Mouse (Mus musculus) CD4-positive helper T cell, adult 2 months (primary cell): ENCODE measurements around the gene Mfsd9.
A peak's percentile ranks its signal among the peaks of the same experiment; 100 is the strongest.

Experiments used
- DNase-seq: peaks from one replicate; pipeline ENCODE4 v3.0.0-alpha.2; 2012; ENCODE audit warnings: low read depth, missing footprints, low spot score

Gene Mfsd9

DNA sequence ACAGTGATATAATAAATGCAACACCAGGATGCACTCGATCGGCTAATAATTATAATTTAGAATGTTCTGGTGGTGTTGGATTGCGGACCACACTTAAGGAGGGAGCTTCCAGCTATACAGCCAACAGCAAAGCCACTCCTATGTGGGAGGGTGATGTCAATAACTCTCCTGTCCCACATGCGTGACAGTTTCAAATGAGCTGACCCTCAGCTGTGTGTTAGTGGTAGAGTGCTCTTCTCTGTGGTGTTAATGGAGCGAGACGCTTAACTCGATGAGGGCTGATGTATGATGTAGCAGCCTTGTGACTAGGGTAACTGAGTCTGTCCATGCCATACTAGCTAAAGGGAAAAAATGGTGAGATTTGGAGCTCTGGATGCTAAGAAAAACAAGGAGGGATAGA is 7.0 kb downstream of the Mfsd9 start:
- no peak for DNase-seq

DNA sequence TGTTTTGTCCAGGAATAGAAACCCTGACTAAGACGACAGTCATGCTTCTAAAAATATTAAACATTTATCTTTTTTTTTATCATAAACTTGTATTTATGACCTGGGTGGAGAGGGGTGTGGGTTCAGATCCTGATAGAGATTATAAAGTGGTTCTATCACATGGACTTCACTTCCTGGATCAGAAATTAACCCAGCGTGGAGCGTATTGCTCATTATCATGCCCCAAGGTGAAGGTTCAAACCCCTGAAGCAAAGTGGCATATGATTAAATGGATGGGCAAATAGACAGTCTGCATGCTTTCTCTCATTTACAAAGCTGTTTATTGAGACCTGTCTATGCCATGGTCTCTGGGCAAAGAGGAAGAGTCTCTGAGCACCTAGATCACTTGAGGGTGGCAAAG is 13.7 kb downstream of the Mfsd9 start:
- no peak for DNase-seq

DNA sequence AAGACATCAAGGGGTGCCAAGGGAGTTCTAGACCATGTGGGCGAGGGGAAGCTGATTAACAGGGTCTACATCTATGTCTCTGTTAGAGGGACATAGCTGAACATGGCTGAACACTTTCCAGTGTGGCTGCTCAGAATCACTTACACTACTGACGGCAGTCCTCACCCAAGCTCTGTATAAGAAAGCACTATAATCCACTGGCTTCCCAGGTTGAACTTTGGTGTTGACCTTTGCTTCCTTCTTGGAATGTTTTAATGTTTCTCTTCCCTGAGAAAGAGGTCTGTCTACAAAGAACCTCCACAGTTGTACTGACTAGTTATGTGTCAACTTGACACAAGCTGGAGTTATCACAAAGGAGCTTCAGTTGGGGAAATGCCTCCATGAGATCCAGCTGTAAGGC is 14.4 kb downstream of the Mfsd9 start:
- DNase-seq: no peak

DNA sequence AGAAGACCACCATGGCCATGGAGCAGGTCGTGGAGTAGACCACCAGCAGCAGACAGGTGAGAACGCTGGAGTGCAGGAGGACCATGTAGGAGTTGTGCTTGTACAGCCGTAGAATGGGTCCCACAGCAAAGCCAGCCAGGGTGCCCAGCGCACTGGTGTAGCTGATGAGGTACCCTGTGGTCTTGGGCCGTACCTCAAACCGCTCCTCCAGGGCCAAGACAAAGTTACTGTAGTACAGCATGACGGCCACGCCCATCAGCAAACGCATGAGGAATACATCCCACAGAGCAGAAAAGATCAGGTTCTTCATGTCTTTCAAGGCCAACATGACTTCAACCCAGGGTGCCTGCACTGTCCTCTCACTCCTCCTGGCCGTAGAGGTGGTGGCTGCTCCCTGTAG is 16.4 kb downstream of the Mfsd9 start:
- DNase-seq: no peak

DNA sequence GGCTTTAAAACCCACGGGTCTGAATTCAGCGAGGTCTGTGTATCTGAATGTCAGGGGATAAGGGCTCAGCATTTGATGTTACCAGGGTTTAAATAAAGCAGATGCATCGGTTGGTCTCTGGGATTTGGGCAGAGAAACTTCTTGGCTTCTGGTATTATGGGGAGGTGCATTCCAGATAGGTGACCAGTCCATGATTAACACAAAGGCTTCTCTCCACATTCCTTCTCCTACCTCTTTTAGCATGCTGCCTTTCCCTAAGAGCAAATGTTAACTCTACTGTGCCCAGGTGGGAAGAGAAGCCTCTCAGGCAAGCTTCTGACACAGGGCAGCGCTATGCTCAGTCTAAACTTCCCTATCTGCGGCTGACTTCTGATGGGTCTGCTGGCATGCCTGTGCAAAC is 17.3 kb downstream of the Mfsd9 start:
- DNase-seq: no peak

DNA sequence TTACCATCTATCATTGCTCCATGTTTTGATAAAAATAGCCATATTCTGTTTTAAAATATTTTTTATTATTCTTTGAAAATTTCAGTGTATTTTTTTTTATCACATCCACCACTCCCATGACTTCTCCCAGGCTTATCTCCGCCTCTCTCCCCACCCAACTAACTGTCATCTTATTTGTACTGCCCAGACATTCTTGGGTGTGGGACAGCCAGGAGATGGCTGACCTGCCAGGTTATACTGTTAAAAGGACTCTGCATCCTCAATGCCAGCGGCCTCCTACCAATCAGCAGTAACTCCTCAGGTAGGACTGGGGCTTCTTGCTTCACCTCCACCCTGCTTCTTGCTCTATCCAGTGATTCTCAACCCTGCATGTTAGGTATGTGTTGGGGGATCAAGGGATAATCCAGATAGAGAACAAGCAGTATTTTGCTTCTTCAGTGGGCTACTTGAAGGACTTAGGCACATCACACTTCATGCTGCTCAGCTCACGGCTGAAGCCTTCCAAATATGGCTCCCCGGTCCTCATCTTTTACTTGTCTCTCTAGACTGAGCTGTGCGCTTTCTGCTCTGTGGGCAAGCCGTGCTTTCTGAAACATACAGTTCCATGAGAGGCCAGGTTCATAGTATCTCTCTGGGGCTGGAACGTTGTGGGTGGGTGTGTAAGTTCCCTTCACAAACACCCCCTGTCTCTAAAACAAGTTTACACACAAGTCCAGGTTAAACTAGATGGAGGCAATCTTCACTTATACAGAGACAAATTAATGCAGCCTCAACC is 19.1 kb downstream of the Mfsd9 start:
- DNase-seq: no peak

DNA sequence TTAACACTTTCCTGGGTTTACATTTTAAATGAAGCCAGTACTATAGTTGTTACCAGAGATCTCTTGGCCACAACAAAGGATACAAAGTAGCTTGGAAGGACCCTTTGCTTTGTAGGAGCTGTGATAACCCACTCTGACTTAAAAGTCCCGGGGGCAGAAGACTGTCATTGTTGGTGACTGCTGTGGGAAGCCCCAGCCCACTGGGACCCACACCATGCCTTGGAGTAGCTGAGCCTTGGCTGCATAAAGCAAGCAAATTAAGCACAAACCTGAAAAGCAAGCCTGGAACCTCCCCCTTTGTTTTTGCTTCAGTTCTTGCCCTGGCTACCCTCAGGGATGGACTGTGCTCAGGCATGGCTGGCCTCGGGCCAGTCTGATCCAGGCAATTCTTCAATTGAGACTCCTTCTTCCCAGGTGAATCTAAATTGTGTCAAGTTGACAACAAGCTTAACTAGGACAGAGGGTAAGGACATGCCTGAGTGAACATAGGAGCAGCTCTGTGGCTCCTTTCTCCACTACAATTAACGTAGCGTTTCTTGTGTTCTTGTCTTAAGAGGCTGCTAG is 21.1 kb downstream of the Mfsd9 start:
- no peak for DNase-seq

DNA sequence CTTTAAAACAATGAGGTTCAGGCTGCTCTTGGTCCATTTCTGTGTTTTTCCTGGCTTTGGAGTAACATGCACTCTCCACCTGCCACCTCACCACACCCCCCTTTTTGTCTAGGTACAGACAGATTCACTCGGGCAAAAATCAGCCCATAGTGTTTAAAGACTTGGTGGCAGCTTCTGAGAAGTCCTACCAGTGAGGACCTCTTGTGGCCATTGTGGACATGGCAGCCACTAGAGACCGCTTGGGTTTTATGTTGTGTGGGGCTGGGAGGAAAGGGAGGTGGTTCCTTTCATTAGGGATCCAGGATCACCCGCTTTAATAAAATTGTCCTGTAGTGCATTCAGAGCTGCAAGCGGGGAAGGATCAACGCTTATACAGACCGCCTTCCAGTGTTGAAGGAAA is 21.9 kb downstream of the Mfsd9 start:
- peak; percentile 22 for DNase-seq

DNA sequence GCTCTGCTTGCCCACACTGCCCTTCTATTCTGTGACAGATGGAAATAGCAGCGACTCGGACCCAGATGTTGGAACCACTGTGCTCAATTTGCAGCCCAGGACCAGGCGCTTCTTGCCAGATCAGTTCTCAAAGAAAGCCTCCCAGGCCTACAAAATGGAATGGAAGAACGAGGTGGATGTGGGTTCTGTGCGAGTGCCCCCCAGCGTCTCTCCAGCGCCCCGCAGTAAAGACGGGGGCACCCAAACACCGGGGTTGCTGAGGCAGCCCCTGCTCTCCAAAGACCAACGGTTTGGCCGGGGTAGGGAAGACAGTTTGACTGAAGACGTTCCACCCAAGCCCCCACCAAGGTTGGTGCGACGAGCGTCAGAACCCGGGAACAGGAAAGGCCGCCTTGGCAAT is 22.9 kb downstream of the Mfsd9 start:
- DNase-seq: no peak

DNA sequence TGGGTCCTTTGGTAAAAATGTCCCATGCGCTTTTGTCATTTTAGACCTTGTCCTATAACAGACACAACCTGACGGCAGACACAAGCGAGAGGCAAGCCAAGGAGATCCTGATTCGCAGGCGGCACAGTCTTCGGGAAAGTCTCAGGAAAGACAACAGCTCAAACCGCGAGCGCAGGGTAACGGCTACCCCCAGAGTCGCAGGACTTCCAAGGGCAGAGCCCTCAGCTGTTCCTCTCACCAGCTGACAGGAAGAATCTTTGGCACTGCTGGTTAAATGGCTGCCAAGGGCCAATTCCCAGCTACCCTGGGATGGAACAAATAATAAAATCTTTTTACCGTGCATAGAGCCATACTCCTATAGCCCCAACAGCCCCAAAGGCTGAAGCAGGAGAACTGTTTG is 25.0 kb downstream of the Mfsd9 start:
- DNase-seq: no peak

DNA sequence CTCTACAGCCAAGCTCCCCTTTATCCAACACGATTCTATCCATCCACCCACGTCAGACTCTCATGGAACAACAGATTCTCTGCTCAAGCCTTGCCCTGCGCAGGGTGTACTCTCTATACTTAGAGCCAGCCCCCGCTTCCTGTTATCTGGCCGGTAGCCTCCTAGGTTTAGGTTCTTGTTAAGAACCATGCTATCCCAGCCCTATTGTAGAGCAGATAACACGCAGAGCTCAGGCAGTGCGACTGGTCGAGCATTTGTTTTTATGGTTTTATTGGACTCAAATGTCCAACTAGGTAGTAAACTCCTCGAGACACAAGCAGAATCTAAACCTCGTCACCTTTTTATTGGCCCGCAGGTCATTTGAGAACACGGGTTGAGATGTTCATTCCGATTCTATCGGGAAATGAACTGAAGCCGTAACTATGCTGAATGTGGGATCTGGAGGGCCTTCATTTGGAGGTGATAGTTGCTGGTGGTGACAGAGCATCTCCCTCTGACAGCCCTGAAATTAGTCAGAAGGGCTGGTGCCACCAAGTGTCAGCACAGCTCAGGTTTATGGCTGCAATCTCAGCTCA is 25.7 kb downstream of the Mfsd9 start:
- DNase-seq: no peak

DNA sequence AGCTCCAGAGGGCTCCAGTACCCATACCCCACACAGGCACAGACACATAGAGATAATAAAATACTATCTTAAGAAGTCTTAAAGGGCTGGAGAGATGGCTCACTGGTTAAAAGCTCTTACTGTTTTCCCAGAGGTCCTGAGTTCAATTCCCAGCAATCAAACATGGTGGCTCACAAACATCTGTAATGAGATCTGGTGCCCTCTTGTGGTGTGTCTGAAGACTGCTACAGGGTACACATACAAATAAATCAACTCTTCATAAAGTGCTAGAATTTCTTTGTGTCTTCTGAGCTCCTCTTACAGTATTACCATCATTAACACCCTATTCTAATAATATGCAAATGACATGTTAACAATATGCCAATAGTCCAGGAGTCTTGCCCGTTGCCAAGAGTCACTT is 26.4 kb downstream of the Mfsd9 start:
- no peak for DNase-seq

DNA sequence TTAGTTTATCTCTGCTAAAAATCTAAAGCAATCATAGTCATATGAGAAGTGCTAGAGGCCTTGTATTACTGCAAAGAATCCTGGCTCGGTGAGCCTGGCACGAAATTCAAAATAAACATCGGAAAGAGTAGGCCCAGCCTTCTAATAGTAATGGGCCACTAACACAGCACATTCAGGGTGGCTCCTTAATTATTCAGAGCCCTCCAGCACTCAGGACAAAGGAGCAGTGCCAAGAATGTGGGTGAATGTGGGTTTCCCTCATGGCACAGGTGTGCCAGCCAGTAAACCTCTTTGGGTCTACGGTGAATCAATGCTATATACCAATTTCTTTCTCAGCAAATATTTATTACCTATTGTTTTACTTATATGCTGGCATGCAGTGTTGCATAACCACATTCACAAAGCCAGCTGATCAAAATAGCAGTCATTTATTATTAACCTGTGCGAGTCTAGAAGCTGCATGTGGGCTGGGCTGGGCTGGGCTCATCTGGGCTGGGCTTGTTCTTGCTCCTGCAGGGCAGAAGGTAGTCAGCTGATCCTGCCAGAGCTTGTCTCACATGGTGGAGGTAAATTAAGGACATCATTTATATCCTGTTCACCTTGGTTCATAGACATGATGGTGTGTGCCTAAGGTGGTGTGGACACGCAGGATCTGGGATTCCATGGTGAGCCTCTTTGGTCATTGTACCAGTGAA is 30.6 kb downstream of the Mfsd9 start:
- DNase-seq: no peak

DNA sequence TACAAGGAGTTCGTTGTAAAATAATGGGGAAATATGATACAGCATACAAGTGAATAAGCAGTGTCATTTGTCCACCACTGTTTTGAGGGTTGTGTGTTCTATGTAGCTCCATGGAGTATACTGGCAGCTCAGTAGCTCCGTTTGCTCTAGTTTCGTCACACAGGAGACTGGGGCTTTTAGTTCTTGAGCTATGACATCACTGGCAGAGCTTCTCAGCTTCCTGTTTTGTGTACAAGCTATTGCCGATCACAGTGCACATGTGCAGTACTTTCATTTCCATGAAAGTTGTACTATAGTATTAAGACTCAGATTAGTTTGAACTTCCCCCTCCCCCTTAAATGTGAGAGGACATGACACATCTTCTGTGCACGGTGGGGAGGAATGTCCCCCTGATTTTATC is 44.4 kb downstream of the Mfsd9 start:
- DNase-seq: no peak

DNA sequence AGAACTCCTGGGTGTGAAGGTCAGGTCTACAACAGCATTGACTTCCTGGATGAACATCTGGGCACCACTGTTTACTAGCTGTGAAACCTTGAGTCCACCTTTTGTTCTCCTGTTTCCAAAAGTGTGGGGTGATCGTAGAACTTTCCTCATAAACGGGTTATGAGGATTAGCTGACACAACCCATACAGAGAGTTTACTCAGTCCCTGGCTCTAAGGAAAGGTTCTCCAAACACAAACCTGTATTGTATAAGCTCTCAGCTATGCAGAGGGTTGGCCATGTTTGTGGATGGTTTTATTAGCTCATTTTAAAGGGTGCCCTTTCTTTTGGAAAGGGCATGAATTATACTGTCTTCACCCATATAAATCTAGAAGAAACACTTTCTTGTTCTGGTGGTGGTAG is 49.7 kb downstream of the Mfsd9 start:
- no peak for DNase-seq

DNA sequence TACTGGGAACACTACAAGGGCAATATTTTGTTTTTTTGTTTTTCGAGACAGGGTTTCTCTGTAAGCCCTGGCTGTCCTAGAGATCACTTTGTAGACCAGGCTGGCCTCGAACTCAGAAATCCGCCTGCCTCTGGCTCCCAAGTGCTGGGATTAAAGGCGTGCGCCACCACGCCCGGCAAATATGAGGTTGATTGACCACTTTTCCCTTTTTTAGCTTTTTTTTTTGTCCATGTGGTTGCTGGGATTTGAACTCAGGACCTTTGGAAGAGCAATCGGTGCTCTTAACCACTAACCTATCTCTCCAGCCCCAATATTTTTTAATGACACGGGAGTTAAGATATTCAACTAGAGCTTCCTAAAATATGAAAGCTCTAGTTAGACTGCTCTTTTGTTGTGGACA is 52.2 kb downstream of the Mfsd9 start:
- DNase-seq: peak; percentile 7

DNA sequence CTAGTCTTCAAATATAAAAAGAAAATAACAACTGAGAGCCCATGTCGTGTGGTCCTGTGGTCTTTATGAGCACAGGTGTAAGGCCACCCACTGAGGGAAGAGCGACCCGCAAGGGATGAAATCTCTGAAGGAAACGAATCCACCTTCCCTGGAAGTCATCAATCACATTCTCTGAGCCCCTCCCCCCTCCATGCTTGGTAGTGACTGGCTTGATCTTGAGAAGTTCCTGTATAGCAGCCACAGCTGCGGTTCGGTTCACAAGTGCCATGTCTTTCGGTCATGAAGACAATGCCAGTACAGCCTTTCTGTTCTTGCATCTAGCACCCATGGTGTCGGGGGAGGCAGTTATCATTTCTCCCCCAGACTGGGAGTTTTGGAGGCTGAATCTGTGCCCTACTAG is 52.8 kb downstream of the Mfsd9 start:
- DNase-seq: no peak

DNA sequence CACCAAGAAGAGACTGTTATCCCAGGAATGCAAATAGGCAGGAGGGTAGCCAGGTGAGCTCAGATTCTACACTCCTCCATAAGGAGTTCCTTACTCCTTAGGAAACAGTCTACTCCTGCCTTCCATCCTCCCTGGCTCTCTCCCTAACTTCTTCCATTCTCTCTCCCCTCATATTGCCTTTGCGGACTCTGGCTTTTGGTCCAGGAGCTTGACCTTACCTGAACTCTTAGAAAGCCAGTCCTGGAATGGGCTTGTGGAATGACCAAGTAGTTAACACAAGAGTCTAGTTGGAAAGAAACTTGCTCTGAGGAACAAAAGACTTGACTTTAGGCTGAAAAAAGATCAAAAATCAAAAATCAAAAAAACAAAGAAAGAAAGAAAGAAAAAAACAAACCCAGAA is 61.9 kb downstream of the Mfsd9 start:
- DNase-seq: no peak

DNA sequence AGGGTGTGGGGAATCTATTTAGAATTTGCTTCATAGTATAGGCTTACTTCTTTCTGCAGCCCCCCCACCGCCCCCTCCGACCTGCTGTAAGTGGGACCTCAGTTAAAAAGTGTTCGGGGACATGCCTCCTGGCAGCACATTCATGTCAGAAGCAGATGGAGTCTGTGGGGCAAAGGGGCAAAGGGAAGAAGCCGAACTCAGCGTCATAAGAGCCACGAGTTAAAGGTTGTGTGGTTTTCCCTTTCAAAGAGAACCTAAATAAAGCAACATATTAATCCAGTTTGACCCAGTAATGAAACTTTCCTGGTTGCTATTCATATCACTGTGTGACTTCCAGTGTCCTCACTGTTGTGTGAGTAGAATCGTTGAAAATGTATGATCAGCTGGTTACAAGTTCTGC is 63.1 kb downstream of the Mfsd9 start:
- no peak for DNase-seq

DNA sequence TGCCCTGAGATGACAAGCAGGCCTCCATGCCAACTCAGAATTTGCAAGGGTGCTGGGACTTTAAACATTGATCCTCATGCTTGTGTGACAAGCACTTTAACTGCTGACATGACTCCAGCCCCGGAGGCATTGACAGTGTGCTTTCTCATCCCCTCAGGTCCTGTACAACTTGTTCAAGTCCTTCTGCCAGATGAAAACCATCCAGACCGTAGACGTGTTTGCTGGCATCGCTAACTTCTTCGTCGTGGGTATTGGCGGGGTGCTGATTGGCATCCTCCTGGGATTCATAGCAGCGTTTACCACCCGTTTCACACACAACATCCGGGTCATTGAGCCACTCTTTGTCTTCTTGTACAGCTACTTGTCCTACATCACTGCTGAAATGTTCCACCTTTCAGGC is 64.4 kb downstream of the Mfsd9 start:
- no peak for DNase-seq
